Mouse (Mus musculus) forebrain, embryonic 16.5 days (tissue): Measurements from ENCODE around the gene Usp6nl. TPM values are rescaled to one million over a fixed set of nuclear protein-coding genes. Genes with fewer than 3 reads are reported as not detected.

ENCODE experiments used
- ATAC-seq: fragments of 200-750 bp; cut with Nextera tagmentation; 2 replicates; pipeline ENCODE4 v1.8.0; 2017; ENCODE audit warnings: mild to moderate bottlenecking, moderate library complexity
- H3K27ac ChIP-seq: fragments of 300-500 bp; sonication (generic); 2 replicates; pipeline ENCODE4 v1.5.1; 2014; ENCODE audit warnings: low read length, control low read depth
- H3K27me3 ChIP-seq: fragments of 300-500 bp; sonication (generic); replicated peaks from 2 replicates; pipeline ENCODE4 v1.6.1; 2014; ENCODE audit warnings: low read length; ENCODE audit not compliant: control insufficient read depth, insufficient read depth
- H3K36me3 ChIP-seq: fragments of 300-500 bp; sonication (generic); 2 replicates; pipeline ENCODE4 v1.6.1; 2014; ENCODE audit not compliant: control insufficient read depth, insufficient read depth
- H3K4me1 ChIP-seq: fragments of 300-500 bp; sonication (generic); replicated peaks from 2 replicates; pipeline ENCODE4 v1.6.1; 2014; ENCODE audit warnings: low read length; ENCODE audit not compliant: control insufficient read depth, insufficient read depth
- H3K4me2 ChIP-seq: fragments of 300-500 bp; sonication (generic); 2 replicates; pipeline ENCODE4 v1.6.1; 2014; ENCODE audit warnings: mild to moderate bottlenecking, low read length, control low read depth
- H3K4me3 ChIP-seq: fragments of 300-500 bp; sonication (generic); replicated peaks from 2 replicates; pipeline ENCODE4 v1.5.1; 2014; ENCODE audit warnings: mild to moderate bottlenecking, low read length, control low read depth
- H3K9ac ChIP-seq: fragments of 300-500 bp; sonication (generic); replicated peaks from 2 replicates; pipeline ENCODE4 v1.6.1; 2014; ENCODE audit warnings: low read depth, low read length, control low read depth
- H3K9me3 ChIP-seq: fragments of 300-500 bp; sonication (generic); 2 replicates; pipeline ENCODE4 v1.6.1; 2016; ENCODE audit warnings: low read length; ENCODE audit not compliant: control insufficient read depth
- WGBS: fragments of 180-500 bp; shearing (Covaris S2); extraction: QIAGEN DNeasy Blood & Tissue Kit; methylation state at CpG from one replicate; pipeline ENCODE4 v1.1.7; 2014; 5-methylcytosine and 5-hydroxymethylcytosine counted together
- polyA plus RNA-seq: library from polyadenylated mRNA; unstranded; fragments of >200 nt; fragmentation: Nextera tagmentation; extraction: Ambion mirVana; gene quantifications from 2 replicates; pipeline ENCODE4 v1.2.1, GENCODE M21; 2015

Gene Usp6nl
- polyA plus RNA-seq, 1 experiment from 2014 or later, result 7.8 TPM

GRCm38 (mm10) chr2:6398826-6399225 lies 76.4 kb downstream of the Usp6nl start:
- H3K27me3 ChIP-seq, result no peaks in the 10 kb centered on the region
- no peaks in the 10 kb centered on the region for H3K36me3 ChIP-seq
- H3K4me1 ChIP-seq, result peaks cover 3% of the 10 kb centered on the region; the same call in 1 of the 2 replicates
- H3K4me2 ChIP-seq, result no peak overlapping the region
- no peak for ATAC-seq
- H3K9me3 ChIP-seq, result no peaks in the 10 kb centered on the region
- 80% methylated on average over 6 of the region's 6 CpGs for WGBS
- H3K27ac ChIP-seq, result no peak overlapping the region
- H3K9ac ChIP-seq, result no peak overlapping the region
- no peak overlapping the region for H3K4me3 ChIP-seq

- Histone ChIP-seq H3K4me3 (no peak overlapping the region), H3K36me3 (no peaks in the 10 kb centered on the region), H3K9me3 (no peaks in the 10 kb centered on the region), H3K27ac (no peak overlapping the region), H3K27me3 (no peaks in the 10 kb centered on the region), H3K4me2 (no peak overlapping the region), H3K9ac (no peak overlapping the region), H3K4me1 (peaks cover 5% of the 10 kb centered on the region; the same call in 1 of the 2 replicates)
- no peak for ATAC-seq
- 92% methylated on average over 10 of the region's 10 CpGs for WGBS
Observed at GRCm38 (mm10) chr2:6401039-6401438, 78.6 kb downstream of the Usp6nl start.

GRCm38 (mm10) chr2:6403375-6403774 lies 80.9 kb downstream of the Usp6nl start:
- Histone ChIP-seq H3K36me3 (no peaks in the 10 kb centered on the region), H3K4me3 (no peak overlapping the region), H3K4me1 (0 out of 2 replicates have a peak, but pooled peaks cover 5% of the 10 kb centered on the region), H3K9me3 (no peaks in the 10 kb centered on the region), H3K4me2 (no peak overlapping the region), H3K27me3 (no peaks in the 10 kb centered on the region), H3K9ac (no peak overlapping the region), H3K27ac (no peak overlapping the region)
- WGBS, result 17% methylated on average over 11 of the region's 11 CpGs
- peak; percentile 54 for ATAC-seq

- no peak overlapping the region for H3K4me2 ChIP-seq
- H3K36me3 ChIP-seq, result no peaks in the 10 kb centered on the region
- WGBS, result 47% methylated on average over 3 of the region's 3 CpGs
- H3K4me3 ChIP-seq, result no peak overlapping the region
- ATAC-seq, result no peak
- no peak overlapping the region for H3K27ac ChIP-seq
- no peaks in the 10 kb centered on the region for H3K9me3 ChIP-seq
- H3K4me1 ChIP-seq, result 0 out of 2 replicates have a peak, but pooled peaks cover 5% of the 10 kb centered on the region
- H3K9ac ChIP-seq, result no peak overlapping the region
- H3K27me3 ChIP-seq, result no peaks in the 10 kb centered on the region
Observed at GRCm38 (mm10) chr2:6403991-6404390, 81.5 kb downstream of the Usp6nl start.

- no peaks in the 10 kb centered on the region for H3K27me3 ChIP-seq
- H3K36me3 ChIP-seq, result no peaks in the 10 kb centered on the region
- H3K4me1 ChIP-seq, result 0 out of 2 replicates have a peak, but pooled peaks cover 5% of the 10 kb centered on the region
- no peaks in the 10 kb centered on the region for H3K9me3 ChIP-seq
- H3K4me2 ChIP-seq, result no peak overlapping the region
- H3K4me3 ChIP-seq, result no peak overlapping the region
- H3K27ac ChIP-seq, result no peak overlapping the region
- no peak for ATAC-seq
- H3K9ac ChIP-seq, result no peak overlapping the region
- 81% methylated on average over 7 of the region's 7 CpGs for WGBS
Observed at GRCm38 (mm10) chr2:6404627-6405026, 82.2 kb downstream of the Usp6nl start.

- WGBS, result 33% methylated on average over 10 of the region's 10 CpGs
- Histone ChIP-seq H3K27me3 (no peaks in the 10 kb centered on the region), H3K36me3 (no peaks in the 10 kb centered on the region), H3K9me3 (no peaks in the 10 kb centered on the region), H3K4me2 (no peak overlapping the region), H3K27ac (no peak overlapping the region), H3K9ac (no peak overlapping the region), H3K4me1 (0 out of 2 replicates have a peak, but pooled peaks cover 5% of the 10 kb centered on the region), H3K4me3 (no peak overlapping the region)
- ATAC-seq, result peak; percentile 87
Observed at GRCm38 (mm10) chr2:6405059-6406033, 82.9 kb downstream of the Usp6nl start.

- Histone ChIP-seq H3K36me3 (no peaks in the 10 kb centered on the region), H3K9me3 (no peaks in the 10 kb centered on the region), H3K4me1 (0 out of 2 replicates have a peak, but pooled peaks cover 5% of the 10 kb centered on the region), H3K27me3 (no peaks in the 10 kb centered on the region), H3K27ac (no peak overlapping the region), H3K9ac (no peak overlapping the region), H3K4me3 (no peak overlapping the region), H3K4me2 (no peak overlapping the region)
- ATAC-seq, result no peak
- 76% methylated on average over 1 of the region's 1 CpGs for WGBS
Observed at GRCm38 (mm10) chr2:6407711-6408110, 85.2 kb downstream of the Usp6nl start.

GRCm38 (mm10) chr2:6412645-6413044 lies 90.2 kb downstream of the Usp6nl start:
- no peaks in the 10 kb centered on the region for H3K27me3 ChIP-seq
- H3K36me3 ChIP-seq, result no peaks in the 10 kb centered on the region
- no peaks in the 10 kb centered on the region for H3K4me1 ChIP-seq
- H3K4me3 ChIP-seq, result no peak overlapping the region
- no peaks in the 10 kb centered on the region for H3K9me3 ChIP-seq
- H3K27ac ChIP-seq, result no peak overlapping the region
- H3K9ac ChIP-seq, result no peak overlapping the region
- no peak overlapping the region for H3K4me2 ChIP-seq
- WGBS, result 86% methylated on average over 1 of the region's 1 CpGs
- ATAC-seq, result no peak

- H3K4me1 ChIP-seq, result no peaks in the 10 kb centered on the region
- H3K9me3 ChIP-seq, result no peaks in the 10 kb centered on the region
- no peak overlapping the region for H3K4me3 ChIP-seq
- H3K27me3 ChIP-seq, result no peaks in the 10 kb centered on the region
- 94% methylated on average over 2 of the region's 2 CpGs for WGBS
- no peak for ATAC-seq
- H3K27ac ChIP-seq, result no peak overlapping the region
- H3K36me3 ChIP-seq, result no peaks in the 10 kb centered on the region
- no peak overlapping the region for H3K4me2 ChIP-seq
- no peak overlapping the region for H3K9ac ChIP-seq
Observed at GRCm38 (mm10) chr2:6413723-6414122, 91.3 kb downstream of the Usp6nl start.
